Comparison of ENCODE assay signal across 8 mouse cellular contexts in the genomic region with DNA sequence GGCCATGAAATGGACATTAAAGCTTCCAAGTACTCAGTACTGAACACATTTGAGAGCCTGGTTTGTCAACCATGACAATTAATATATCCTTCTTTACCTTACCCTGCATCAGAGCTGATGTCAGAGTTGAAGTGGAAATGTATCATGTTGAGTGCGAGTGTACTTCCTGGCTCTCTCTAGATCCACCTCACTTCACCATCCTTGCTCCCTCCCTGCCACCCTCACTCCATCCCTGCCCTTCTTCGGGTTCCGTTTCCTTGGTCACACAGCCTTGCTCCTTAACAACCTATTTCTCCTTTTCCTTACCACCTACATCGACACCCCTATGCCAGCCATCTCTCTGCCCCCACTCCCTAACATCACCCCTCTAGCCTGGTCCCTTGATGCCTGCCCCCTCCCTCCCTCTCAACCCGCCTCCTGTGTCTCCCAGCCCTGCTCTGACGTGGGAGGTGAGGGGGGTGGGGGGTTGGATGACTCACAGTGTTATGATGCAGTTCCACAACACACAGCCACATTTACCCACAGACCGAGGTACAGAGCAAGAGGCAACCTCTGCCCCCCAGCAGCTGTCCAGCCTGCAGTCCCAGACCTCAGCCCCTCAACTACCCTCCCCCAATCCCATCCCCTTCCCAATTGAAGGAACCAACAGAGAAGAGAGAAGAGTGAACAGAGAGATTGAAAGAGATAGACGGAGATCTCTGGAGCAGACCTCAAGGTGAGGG. TPM values are rescaled to one million over a fixed set of nuclear protein-coding genes. Genes with fewer than 3 reads are reported as not detected.
DNase-seq lines count a peak whose midpoint lies in the region; ATAC-seq lines count a peak whose summit lies in the region.

A gene (plus strand): TSS at position 480 of the 722 bp plus-strand sequence.

- WGBS in embryonic facial prominence, embryonic 12.5 days: 2% methylated on average over 8 of the region's 8 CpGs
- 3% methylated on average over 8 of the region's 8 CpGs for WGBS in heart, embryonic 16.5 days

- peak within 1 kb of the TSS; percentile 78 for H3K4me2 ChIP-seq in embryonic facial prominence, embryonic 12.5 days (replicated peaks)
- H3K4me2 ChIP-seq in heart, embryonic 16.5 days (ENCODE audit: low read depth, low read length): peak within 1 kb of the TSS; percentile 62

- H3K27me3 ChIP-seq in embryonic facial prominence, embryonic 12.5 days: no peaks in the 10 kb centered on the region
- peaks cover 11% of the 10 kb centered on the region for H3K27me3 ChIP-seq in heart, embryonic 16.5 days (ENCODE audit: control insufficient read depth, insufficient read depth, low read length)
- peaks cover 41% of the 10 kb centered on the region for H3K27me3 ChIP-seq in megakaryocyte, embryonic 14.5 days (replicated peaks)

- H3K36me3 ChIP-seq in embryonic facial prominence, embryonic 12.5 days: no peaks in the 10 kb centered on the region
- no peaks in the 10 kb centered on the region for H3K36me3 ChIP-seq in heart, embryonic 16.5 days (ENCODE audit: control insufficient read depth, insufficient read depth)
- no peaks in the 10 kb centered on the region for H3K36me3 ChIP-seq in megakaryocyte, embryonic 14.5 days (replicated peaks; ENCODE audit: low read length)

- DNase-seq in MN1 (ENCODE audit: low spot score): peak; percentile 66
- peak; percentile 67 for DNase-seq in adrenal gland, postnatal 25 days
- peak; percentile 57 to 78 for DNase-seq in left cerebral cortex, adult 18-20 months (ENCODE audit: low spot score in 2 of 2)
- DNase-seq in right cerebral cortex, postnatal 36 days (ENCODE audit: low spot score in 2 of 2): peak; percentile 71 to 77
- no peak for DNase-seq in gastrocnemius, postnatal 4 days (ENCODE audit: low spot score in 2 of 2)

- H3K9ac ChIP-seq in embryonic facial prominence, embryonic 12.5 days: peak within 1 kb of the TSS; percentile 64
- H3K9ac ChIP-seq in heart, embryonic 16.5 days (ENCODE audit: low read length): peak within 1 kb of the TSS; percentile 35

- peak; percentile 38 for ATAC-seq in embryonic facial prominence, embryonic 12.5 days (ENCODE audit: insufficient number of reproducible peaks, insufficient read depth, low FRiP score, low TSS enrichment)
- ATAC-seq in heart, embryonic 16.5 days (replicated peaks; ENCODE audit: extremely low read depth, insufficient read depth, low FRiP score): 0 out of 2 replicates have a peak, but pooled peaks have one; percentile 15

- H3K4me3 ChIP-seq in embryonic facial prominence, embryonic 12.5 days: peak within 1 kb of the TSS; percentile 55
- peak within 1 kb of the TSS; percentile 45 for H3K4me3 ChIP-seq in heart, embryonic 16.5 days (ENCODE audit: low read length)
- peak within 1 kb of the TSS; percentile 91 for H3K4me3 ChIP-seq in megakaryocyte, embryonic 14.5 days (replicated peaks)

- no peaks in the 10 kb centered on the region for H3K9me3 ChIP-seq in embryonic facial prominence, embryonic 12.5 days
- H3K9me3 ChIP-seq in heart, embryonic 16.5 days (replicated peaks; ENCODE audit: control insufficient read depth, low read length): no peaks in the 10 kb centered on the region
- no peaks in the 10 kb centered on the region for H3K9me3 ChIP-seq in megakaryocyte, embryonic 14.5 days

- H3K4me1 ChIP-seq in embryonic facial prominence, embryonic 12.5 days: peaks cover 51% of the 10 kb centered on the region
- H3K4me1 ChIP-seq in heart, embryonic 16.5 days (ENCODE audit: control insufficient read depth, insufficient read depth, low read length): peaks cover 24% of the 10 kb centered on the region
- peaks cover 60% of the 10 kb centered on the region for H3K4me1 ChIP-seq in megakaryocyte, embryonic 14.5 days

- peak within 1 kb of the TSS; percentile 42; the same call in 1 of the 2 replicates for H3K27ac ChIP-seq in embryonic facial prominence, embryonic 12.5 days
- H3K27ac ChIP-seq in heart, embryonic 16.5 days (ENCODE audit: low read length): no peak within 1 kb of the TSS

RNA-seq across cellular contexts. Expression of the gene that starts here (rescaled TPM):
- total RNA-seq in adrenal gland, postnatal 25 days (2021): 8.5 and 9.3 TPM in 2 replicates
- polyA plus RNA-seq in embryonic facial prominence, embryonic 12.5 days (2016; fragmentation: Nextera tagmentation; extraction: Ambion mirVana): 12.3 and 13.7 TPM in 2 replicates
- 2.4 and 2.6 TPM in 2 replicates for polyA plus RNA-seq in heart, embryonic 16.5 days (2015; fragmentation: Nextera tagmentation; extraction: Ambion mirVana)
- total RNA-seq in left cerebral cortex, adult 18-20 months (2021): 10 to 100 TPM; 92.2 to 93.5 TPM
- 2.6 and 2.9 TPM in 2 replicates for polyA plus RNA-seq in megakaryocyte, embryonic 14.5 days (2012; ENCODE audit: insufficient read depth, low replicate concordance)
- total RNA-seq in gastrocnemius, postnatal 4 days (2021): under 1 TPM; 0.74 to 0.78 TPM

Comparison
In these comparisons a context has a peak if more than half of its experiments do, and no peak if none do; other contexts are left out.
1. DNase-seq: peak in MN1 (single experiment), adrenal gland, postnatal 25 days (single experiment), left cerebral cortex, adult 18-20 months (2 of 2) and right cerebral cortex, postnatal 36 days (2 of 2); none in gastrocnemius, postnatal 4 days (0 of 2).
2. Peak in every context shown above with its lines, with median percentiles within 50 percentile points of each other: H3K4me3 ChIP-seq.